Mouse (Mus musculus) heart, embryonic 15.5 days (tissue): ENCODE measurements around the gene Ehhadh. TPM values are rescaled to one million over a fixed set of nuclear protein-coding genes. Genes with fewer than 3 reads are reported as not detected.

Experiments used
- ATAC-seq: fragments of 200-750 bp; cut with Nextera tagmentation; replicated peaks from 2 replicates; pipeline ENCODE4 v1.8.0; 2017; ENCODE audit warnings: low read depth, moderate TSS enrichment; ENCODE audit not compliant: insufficient number of reproducible peaks, insufficient read depth, low FRiP score
- H3K27ac ChIP-seq: fragments of 300-500 bp; sonication (generic); 2 replicates; pipeline ENCODE4 v1.5.1; 2015; ENCODE audit warnings: mild to moderate bottlenecking, inconsistent platforms
- H3K27me3 ChIP-seq: fragments of 300-500 bp; sonication (generic); 2 replicates; pipeline ENCODE4 v1.6.1; 2015; ENCODE audit warnings: inconsistent platforms
- H3K36me3 ChIP-seq: fragments of 300-500 bp; sonication (generic); 2 replicates; pipeline ENCODE4 v1.6.1; 2015; ENCODE audit warnings: mild to moderate bottlenecking, inconsistent platforms
- H3K4me1 ChIP-seq: fragments of 300-500 bp; sonication (generic); replicated peaks from 2 replicates; pipeline ENCODE4 v1.6.1; 2015; ENCODE audit warnings: inconsistent platforms
- H3K4me2 ChIP-seq: fragments of 300-500 bp; sonication (generic); 2 replicates; pipeline ENCODE4 v1.6.1; 2015; ENCODE audit warnings: inconsistent platforms, mild to moderate bottlenecking, moderate library complexity
- H3K4me3 ChIP-seq: fragments of 300-500 bp; sonication (generic); 2 replicates; pipeline ENCODE4 v1.5.1; 2015; ENCODE audit warnings: mild to moderate bottlenecking, inconsistent platforms
- H3K9ac ChIP-seq: fragments of 300-500 bp; sonication (generic); 2 replicates; pipeline ENCODE4 v1.6.1; 2015; ENCODE audit warnings: mild to moderate bottlenecking, inconsistent platforms
- H3K9me3 ChIP-seq: fragments of 300-500 bp; sonication (generic); replicated peaks from 2 replicates; pipeline ENCODE4 v1.6.1; 2016; ENCODE audit warnings: inconsistent platforms
- WGBS: fragments of 180-500 bp; shearing (Covaris S2); methylation state at CpG from one replicate; pipeline ENCODE4 v1.1.7; 2015; ENCODE audit warnings: mixed read lengths; 5-methylcytosine and 5-hydroxymethylcytosine counted together
- polyA plus RNA-seq: library from polyadenylated mRNA; unstranded; fragments of >200 nt; fragmentation: Nextera tagmentation; extraction: Ambion mirVana; gene quantifications from 2 replicates; pipeline ENCODE4 v1.2.1, GENCODE M21; 2015

Ehhadh gene
- polyA plus RNA-seq, 1 experiment from 2014 or later = 2.4 TPM

- H3K36me3 ChIP-seq = no peaks in the 10 kb centered on the region
- H3K9me3 ChIP-seq = no peaks in the 10 kb centered on the region
- no peak for ATAC-seq
- H3K4me2 ChIP-seq = no peak overlapping the region
- no peak overlapping the region for H3K9ac ChIP-seq
- no peak overlapping the region for H3K4me3 ChIP-seq
- 84% methylated on average over 3 of the region's 3 CpGs for WGBS
- peaks cover 2% of the 10 kb centered on the region; the same call in 1 of the 2 replicates for H3K4me1 ChIP-seq
- no peaks in the 10 kb centered on the region for H3K27me3 ChIP-seq
- H3K27ac ChIP-seq = no peak overlapping the region
These were observed 60.2 kb downstream of the Ehhadh start for GRCm38 (mm10) chr16:21727421-21727820.

- WGBS = 82% methylated on average over 1 of the region's 1 CpGs
- Histone ChIP-seq H3K36me3 (no peaks in the 10 kb centered on the region), H3K4me1 (peaks cover 2% of the 10 kb centered on the region; the same call in 1 of the 2 replicates), H3K27ac (no peak overlapping the region), H3K4me3 (no peak overlapping the region), H3K4me2 (no peak overlapping the region), H3K9me3 (no peaks in the 10 kb centered on the region), H3K9ac (no peak overlapping the region), H3K27me3 (no peaks in the 10 kb centered on the region)
- ATAC-seq = no peak
These were observed 63.3 kb downstream of the Ehhadh start for GRCm38 (mm10) chr16:21724261-21724660.

GRCm38 (mm10) chr16:21719770-21720169, 67.8 kb downstream of the Ehhadh start:
- no peaks in the 10 kb centered on the region for H3K9me3 ChIP-seq
- no peaks in the 10 kb centered on the region for H3K27me3 ChIP-seq
- H3K4me2 ChIP-seq = no peak overlapping the region
- no peak overlapping the region for H3K4me3 ChIP-seq
- 74% methylated on average over 7 of the region's 7 CpGs for WGBS
- no peak for ATAC-seq
- H3K9ac ChIP-seq = no peak overlapping the region
- H3K36me3 ChIP-seq = no peaks in the 10 kb centered on the region
- no peaks in the 10 kb centered on the region for H3K4me1 ChIP-seq
- H3K27ac ChIP-seq = no peak overlapping the region

- peaks cover 5% of the 10 kb centered on the region; the same call in 1 of the 2 replicates for H3K4me1 ChIP-seq
- no peak overlapping the region for H3K27ac ChIP-seq
- H3K27me3 ChIP-seq = no peaks in the 10 kb centered on the region
- no peaks in the 10 kb centered on the region for H3K36me3 ChIP-seq
- ATAC-seq = no peak
- no peak overlapping the region for H3K4me2 ChIP-seq
- H3K9ac ChIP-seq = no peak overlapping the region
- WGBS = 74% methylated on average over 10 of the region's 10 CpGs
- H3K9me3 ChIP-seq = no peaks in the 10 kb centered on the region
- no peak overlapping the region for H3K4me3 ChIP-seq
These were observed 73.1 kb downstream of the Ehhadh start for GRCm38 (mm10) chr16:21714516-21714915.

Other genes starting within 250 kb of the Ehhadh start
- gene 2510009E07Rik, start 93.1 kb downstream of the Ehhadh start, polyA plus RNA-seq = 22.0 and 24.5 TPM in 2 replicates
- gene Map3k13, start 6.5 kb upstream of the Ehhadh start, polyA plus RNA-seq = 0.60 and 0.85 TPM in 2 replicates
- 42.3 and 46.0 TPM in 2 replicates for gene Tmem41a, start 159.7 kb upstream of the Ehhadh start, polyA plus RNA-seq
- gene Liph, start 207.9 kb upstream of the Ehhadh start, polyA plus RNA-seq = 0.25 and 0.61 TPM in 2 replicates
- 22.1 and 25.7 TPM in 2 replicates for gene Senp2, start 221.7 kb upstream of the Ehhadh start, polyA plus RNA-seq